Mouse (Mus musculus): ENCODE data around the gene Flad1.

DNA sequence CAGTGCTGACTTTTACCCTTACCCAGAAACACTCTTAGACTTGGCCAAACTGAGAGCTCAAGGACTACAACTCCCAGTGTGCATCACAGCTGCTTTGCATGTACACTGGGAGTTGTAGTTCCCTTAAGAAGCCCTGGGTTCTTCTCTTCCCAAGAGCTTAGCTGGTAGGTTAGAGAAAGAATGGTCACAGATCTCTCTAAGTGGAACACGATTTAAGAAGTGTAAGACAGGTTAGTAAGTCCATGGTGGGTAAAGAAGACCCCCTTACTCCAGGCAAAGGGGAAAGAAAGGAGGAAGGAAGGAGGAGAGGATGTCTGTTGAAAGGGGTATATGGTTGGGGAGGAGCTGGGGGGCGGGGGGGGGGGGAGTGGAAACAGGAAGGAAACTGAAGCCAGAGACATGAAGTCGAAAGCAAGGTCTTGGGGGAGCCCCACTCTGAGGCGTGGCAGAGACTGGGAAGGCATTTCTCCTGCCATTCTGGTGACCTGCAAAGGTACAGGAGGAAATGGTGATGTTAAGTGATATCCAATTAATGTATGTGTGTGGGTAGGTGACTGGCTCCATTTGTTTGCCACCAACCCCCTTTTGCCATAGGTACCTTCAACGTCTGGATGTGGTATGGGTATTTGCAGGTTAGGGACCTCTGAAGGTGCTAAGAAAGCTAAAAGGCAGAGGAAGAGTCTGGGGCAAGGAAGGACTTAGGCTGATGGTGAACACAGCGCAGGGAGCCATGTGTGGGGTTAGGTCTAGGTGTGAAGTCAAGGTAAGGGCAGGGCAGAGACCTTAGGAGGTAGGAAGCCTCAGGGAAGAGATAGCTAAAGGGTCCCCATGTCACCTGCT lies 22.5 kb downstream of the Flad1 start:
- TF ChIP-seq CTCF (IDR thresholded peaks at IDR 0.05; ENCODE audit: borderline replicate concordance, insufficient read depth, low read length), result no peak
- TF ChIP-seq POLR2A (IDR thresholded peaks at IDR 0.05; ENCODE audit: low read depth, low read length), result no peak

All from embryonic fibroblast, embryonic 13.5 days (primary cell).